Mouse (Mus musculus) kidney, adult 9 months (tissue): Measurements from ENCODE around the gene Nr5a2.
"Not testable (repeated sequence)": the region's sequence is repeated elsewhere in the genome, so short reads cannot be mapped to it uniquely, and the experiment has no call there.

Source experiments
- DNase-seq: peaks from one replicate; pipeline ENCODE4 v3.0.0; 2022

Gene Nr5a2

GRCm38 (mm10) chr1:136832305-136833152 lies 127.7 kb downstream of the Nr5a2 start:
- DNase-seq = no peak

GRCm38 (mm10) chr1:136830992-136831391 lies 129.3 kb downstream of the Nr5a2 start:
- DNase-seq = no peak

- DNase-seq = no peak
These were observed 130.3 kb downstream of the Nr5a2 start for GRCm38 (mm10) chr1:136829931-136830330.

- no peak for DNase-seq
These were observed 136.4 kb downstream of the Nr5a2 start for GRCm38 (mm10) chr1:136823897-136824296.

GRCm38 (mm10) chr1:136800625-136801024 lies 159.6 kb downstream of the Nr5a2 start:
- DNase-seq = no peak

GRCm38 (mm10) chr1:136796361-136797090 lies 163.7 kb downstream of the Nr5a2 start:
- peak; percentile 48 for DNase-seq

- DNase-seq = not testable (repeated sequence)
These were observed 167.0 kb downstream of the Nr5a2 start for GRCm38 (mm10) chr1:136792957-136793883.
